Mouse (Mus musculus) CH12.LX (cell line): ENCODE results near the gene Rnaset2b. TPM values are rescaled to one million over a fixed set of nuclear protein-coding genes. Genes with fewer than 3 reads are reported as not detected.
"Not testable (repeated sequence)": the region's sequence is repeated elsewhere in the genome, so short reads cannot be mapped to it uniquely, and the experiment has no call there.

ENCODE experiments used
- DNase-seq: peaks from one replicate; pipeline ENCODE4 v3.0.0-alpha.2; 2013; ENCODE audit errors: extremely low read depth
- H3K27ac ChIP-seq: 2 replicates; pipeline ENCODE4 v1.5.1; 2012; ENCODE audit warnings: low read depth, mild to moderate bottlenecking, control low read depth, moderate library complexity; ENCODE audit not compliant: insufficient read depth
- H3K27me3 ChIP-seq: replicated peaks from 2 replicates; pipeline ENCODE3; 2012; ENCODE audit warnings: inconsistent platforms
- H3K36me3 ChIP-seq, 2 experiments: replicated peaks in 1 of 2; 2 replicates each; pipeline versions ENCODE3 to v1.6.1; 2012; ENCODE audit warnings: inconsistent platforms in 1 of 2, low read length in 1 of 2, mild to moderate bottlenecking in 1 of 2, mixed read lengths in 1 of 2, moderate library complexity in 1 of 2; ENCODE audit not compliant: control insufficient read depth in 1 of 2, insufficient read depth in 1 of 2
- H3K4me1 ChIP-seq, 2 experiments: 2 replicates each; pipeline ENCODE4 v1.6.1; 2012; ENCODE audit warnings: inconsistent platforms in 1 of 2, moderate library complexity in 1 of 2; ENCODE audit not compliant: insufficient read depth in 2 of 2, control insufficient read depth in 1 of 2
- H3K4me2 ChIP-seq: 2 replicates; pipeline ENCODE4 v1.6.1; 2012; ENCODE audit warnings: low read depth, mild to moderate bottlenecking, control low read depth; ENCODE audit not compliant: poor library complexity, insufficient read depth, severe bottlenecking
- H3K4me3 ChIP-seq, 3 experiments: fragments of 150-350 bp in 1 of 3; sonication (generic) in 1 of 3; replicated peaks in 1 of 3; 2 replicates each; pipeline versions ENCODE3 to v1.5.1; 2011 to 2012; ENCODE audit warnings: low read depth in 2 of 3, low read length in 2 of 3, mild to moderate bottlenecking in 2 of 3, moderate library complexity in 2 of 3, control low read depth in 1 of 3, improper control_type of control experiment in 1 of 3, inconsistent platforms in 1 of 3, mixed read lengths in 1 of 3; ENCODE audit not compliant: poor library complexity in 1 of 3
- H3K79me2 ChIP-seq: replicated peaks from 2 replicates; pipeline ENCODE4 v1.6.1; 2012; ENCODE audit warnings: mild to moderate bottlenecking, moderate library complexity; ENCODE audit not compliant: control insufficient read depth, poor library complexity, insufficient read depth, severe bottlenecking; ENCODE audit errors: extremely low read depth
- H3K9ac ChIP-seq: 2 replicates; pipeline ENCODE4 v1.6.1; 2012; ENCODE audit warnings: low read depth, mild to moderate bottlenecking, control low read depth, moderate library complexity; ENCODE audit not compliant: insufficient read depth
- H3K9me3 ChIP-seq: replicated peaks from 2 replicates; pipeline ENCODE3; 2012; ENCODE audit warnings: low read length, inconsistent platforms, mixed read lengths
- dilution Hi-C: fragments of 300-500 bp; cut with MboI; formaldehyde crosslinking; loops from 2 replicates; pipeline ENCODE4 v1.14.3; 2020; ENCODE audit warnings: low sequenced_read_pairs; ENCODE audit not compliant: extremely low pct_unique_long_range_greater_than_20kb, extremely low pct_ligation_motif_present
- in situ Hi-C: fragments of 300-500 bp; cut with MboI; formaldehyde crosslinking; loops from 3 replicates; pipeline ENCODE4 v1.14.3; 2019; ENCODE audit warnings: low sequenced_read_pairs, low pct_ligation_motif_present, low pct_unique_long_range_greater_than_20kb, mixed read lengths
- polyA plus RNA-seq: library from polyadenylated mRNA; unstranded; fragments of >175 nt; gene quantifications from 2 replicates; pipeline ENCODE4 v1.2.1, GENCODE M21; 2012; ENCODE audit warnings: low read depth; ENCODE audit not compliant: insufficient read length
- total RNA-seq, 2 experiments: library from RNA; depleted of rRNA; stranded (reverse); fragments of 300-350 nt in 1 of 2; fragments of >200 nt in 1 of 2; gene quantifications; 2 replicates each; pipeline ENCODE4 v1.2.3; 2012 to 2014

The Rnaset2b gene
- total and polyA plus RNA-seq, 3 experiments, result 124 to 234 (median 178) TPM

DNA sequence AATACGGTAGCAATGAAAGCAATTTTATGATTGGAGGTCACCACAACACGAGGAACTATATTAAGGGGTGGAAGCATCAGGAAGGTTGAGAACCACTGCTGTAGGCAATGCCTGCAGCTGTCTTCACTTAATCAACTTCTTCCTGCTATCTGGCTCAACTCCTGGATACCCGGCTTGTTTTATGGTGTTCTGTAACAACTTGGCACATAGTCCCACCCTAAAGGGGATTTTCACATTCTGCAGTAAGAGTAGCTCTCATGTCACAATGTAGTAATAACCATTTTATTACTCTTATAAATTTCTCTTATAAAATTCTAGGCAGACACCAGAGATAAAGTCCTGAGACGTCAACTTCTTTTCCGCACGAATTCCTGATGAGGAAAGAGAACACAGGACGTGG is 39.0 kb downstream of the Rnaset2b start:
- H3K4me2 ChIP-seq, H3K9ac ChIP-seq, H3K27ac ChIP-seq, H3K4me3 ChIP-seq, DNase-seq, in situ Hi-C loops, dilution Hi-C loops, H3K36me3 ChIP-seq, H3K79me2 ChIP-seq, H3K9me3 ChIP-seq, H3K4me1 ChIP-seq, H3K27me3 ChIP-seq: not testable (repeated sequence)

DNA sequence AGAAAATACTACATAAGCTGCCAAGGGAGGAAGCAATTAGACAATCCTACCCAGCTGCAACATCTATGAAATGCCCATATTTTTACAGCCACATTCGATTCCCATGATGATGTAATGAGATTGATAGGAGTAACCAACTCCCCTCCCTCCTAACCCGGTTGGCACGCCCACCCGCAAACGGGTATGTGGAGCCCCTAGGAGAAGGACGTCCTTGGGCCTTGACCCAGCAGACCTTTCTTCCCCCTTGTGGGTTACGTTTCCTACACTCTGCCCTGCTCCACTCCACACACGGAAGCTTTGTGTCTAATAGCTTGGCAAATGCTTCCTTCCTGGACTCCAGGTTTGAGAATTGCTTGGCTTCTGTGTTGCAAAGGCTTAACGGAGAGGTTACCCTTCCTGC is 39.5 kb downstream of the Rnaset2b start:
- dilution Hi-C loops, H3K27me3 ChIP-seq, H3K9me3 ChIP-seq, DNase-seq, H3K4me3 ChIP-seq, H3K4me1 ChIP-seq, H3K79me2 ChIP-seq, in situ Hi-C loops, H3K9ac ChIP-seq, H3K36me3 ChIP-seq, H3K4me2 ChIP-seq, H3K27ac ChIP-seq: not testable (repeated sequence)

DNA sequence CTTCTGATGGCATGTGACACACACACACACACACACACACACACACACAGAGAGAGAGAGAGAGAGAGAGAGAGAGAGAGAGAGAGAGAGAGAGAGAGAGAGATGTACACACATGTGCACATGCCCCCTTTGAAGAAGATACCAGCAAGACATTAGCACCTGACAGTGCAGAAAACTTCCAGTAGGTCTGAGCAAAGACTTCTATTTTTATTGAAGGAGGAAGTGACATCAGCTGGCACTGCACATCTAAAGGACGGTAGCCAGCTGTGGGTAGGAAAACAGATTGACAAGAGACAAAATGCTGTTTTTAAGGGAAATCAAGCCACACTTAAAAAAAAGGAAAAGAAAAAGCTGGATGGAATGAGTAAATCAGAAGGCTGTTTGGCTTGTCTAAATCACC is 43.8 kb downstream of the Rnaset2b start:
- in situ Hi-C loops, H3K27me3 ChIP-seq, DNase-seq, H3K27ac ChIP-seq, H3K36me3 ChIP-seq, H3K4me2 ChIP-seq, H3K4me3 ChIP-seq, H3K4me1 ChIP-seq, dilution Hi-C loops, H3K9me3 ChIP-seq, H3K9ac ChIP-seq, H3K79me2 ChIP-seq: not testable (repeated sequence)

DNA sequence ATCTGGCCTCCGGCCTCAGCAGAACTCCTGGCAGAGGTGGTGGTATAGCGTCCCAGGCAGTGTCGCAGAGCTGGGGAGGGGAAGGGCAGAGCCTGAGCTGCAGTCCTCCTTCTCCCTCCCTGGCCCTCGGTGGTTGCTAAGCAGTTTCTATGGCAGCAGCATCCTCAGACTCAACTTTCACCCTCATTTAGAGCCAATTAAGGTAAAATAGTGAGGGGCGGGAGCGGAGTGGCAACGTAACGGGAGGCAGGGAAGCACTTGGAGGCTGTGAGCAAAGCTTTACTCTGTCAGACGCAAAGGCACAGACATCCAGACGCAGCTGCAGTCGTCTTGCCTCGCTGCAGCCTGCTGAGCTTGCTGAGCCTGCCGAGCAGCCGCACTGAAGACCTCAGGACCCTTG is 54.8 kb downstream of the Rnaset2b start, which contains the start of gene Gm1604a:
Gene Gm1604a (plus strand): TSS at position 312 of the 400 bp plus-strand sequence.
- in situ Hi-C loops, H3K79me2 ChIP-seq, H3K4me3 ChIP-seq, DNase-seq, H3K4me1 ChIP-seq, H3K27me3 ChIP-seq, H3K36me3 ChIP-seq, H3K4me2 ChIP-seq, H3K27ac ChIP-seq, dilution Hi-C loops, H3K9ac ChIP-seq, H3K9me3 ChIP-seq: not testable (repeated sequence)

DNA sequence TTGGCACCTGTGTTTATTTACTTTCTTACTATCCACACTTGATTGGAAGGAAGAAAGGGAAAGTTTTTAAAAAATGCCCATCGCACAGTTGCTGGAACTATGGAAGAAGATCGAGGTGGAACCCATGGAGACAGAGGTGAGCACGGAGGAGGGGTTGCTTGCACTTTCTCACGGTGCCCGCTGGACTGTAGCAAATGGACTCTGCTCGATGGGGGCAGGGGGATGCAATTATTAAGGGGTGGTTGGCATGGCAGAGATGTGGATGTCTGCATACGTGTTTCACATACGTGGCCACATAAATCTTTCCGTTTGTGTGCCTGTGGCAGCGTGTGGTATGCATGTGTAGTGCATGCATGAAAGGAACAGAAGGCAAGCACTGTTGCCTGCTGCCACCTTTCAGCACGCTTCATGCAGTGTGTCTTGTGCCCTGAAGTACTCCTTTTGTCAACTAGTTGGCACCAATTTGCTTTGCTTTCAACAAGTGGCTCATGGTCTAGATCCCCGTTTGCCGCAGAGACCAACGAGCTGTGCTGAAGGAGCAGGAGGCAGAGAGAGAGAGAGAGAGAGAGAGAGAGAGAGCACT is 55.4 kb downstream of the Rnaset2b start:
- H3K4me2 ChIP-seq, dilution Hi-C loops, H3K27ac ChIP-seq, DNase-seq, H3K9ac ChIP-seq, H3K4me3 ChIP-seq, H3K79me2 ChIP-seq, H3K4me1 ChIP-seq, H3K36me3 ChIP-seq, H3K27me3 ChIP-seq, in situ Hi-C loops, H3K9me3 ChIP-seq: not testable (repeated sequence)

DNA sequence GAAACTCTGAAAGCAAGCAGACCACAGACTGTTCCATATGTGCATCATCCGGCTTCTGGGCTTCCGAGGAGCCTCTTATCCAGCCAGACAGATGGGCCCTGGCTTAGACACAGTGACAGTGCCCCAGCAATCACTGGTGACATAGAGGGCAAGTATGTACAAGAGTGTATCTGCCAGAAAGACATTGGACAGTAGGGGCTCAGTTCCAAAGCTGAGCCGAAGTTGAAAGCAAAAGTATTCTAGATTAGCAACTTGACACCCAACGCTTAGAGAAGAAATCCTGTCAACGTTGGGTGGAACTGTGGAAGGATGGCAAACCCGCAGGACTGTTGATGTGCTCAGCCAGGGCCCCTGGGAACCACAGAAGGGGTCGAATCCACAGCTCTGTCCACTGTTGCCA is 59.8 kb downstream of the Rnaset2b start:
- H3K9ac ChIP-seq, H3K4me3 ChIP-seq, dilution Hi-C loops, H3K9me3 ChIP-seq, H3K79me2 ChIP-seq, H3K4me2 ChIP-seq, H3K27me3 ChIP-seq, in situ Hi-C loops, DNase-seq, H3K27ac ChIP-seq, H3K4me1 ChIP-seq, H3K36me3 ChIP-seq: not testable (repeated sequence)
